Mouse (Mus musculus): ENCODE data around the gene Akap2.
A peak's percentile ranks its signal among the peaks of the same experiment; 100 is the strongest.

Gene Akap2

GRCm38 (mm10) chr4:57764392-57764791 lies 46.9 kb downstream of the Akap2 start:
- peak; percentile 40 for DNase-seq

- peak; percentile 49 for DNase-seq
These were observed 47.5 kb downstream of the Akap2 start for GRCm38 (mm10) chr4:57764926-57765325.

- no peak for DNase-seq
These were observed 48.3 kb downstream of the Akap2 start for GRCm38 (mm10) chr4:57765806-57766205.

GRCm38 (mm10) chr4:57769007-57769406 lies 51.5 kb downstream of the Akap2 start:
- DNase-seq, result no peak

GRCm38 (mm10) chr4:57770185-57770823 lies 52.8 kb downstream of the Akap2 start:
- DNase-seq, result no peak

- no peak for DNase-seq
These were observed 54.2 kb downstream of the Akap2 start for GRCm38 (mm10) chr4:57771558-57772219.

- peak; percentile 15 for DNase-seq
These were observed 55.5 kb downstream of the Akap2 start for GRCm38 (mm10) chr4:57772851-57773510.

- DNase-seq, result no peak
These were observed 57.1 kb downstream of the Akap2 start for GRCm38 (mm10) chr4:57774517-57774916.

- no peak for DNase-seq
These were observed 58.1 kb downstream of the Akap2 start for GRCm38 (mm10) chr4:57775582-57775981.

- DNase-seq, result no peak
These were observed 62.9 kb downstream of the Akap2 start for GRCm38 (mm10) chr4:57780403-57780802.

GRCm38 (mm10) chr4:57780833-57781641 lies 63.6 kb downstream of the Akap2 start:
- DNase-seq, result no peak

- DNase-seq, result peak; percentile 84
These were observed 64.5 kb downstream of the Akap2 start for GRCm38 (mm10) chr4:57781994-57782393.

GRCm38 (mm10) chr4:57782549-57783390 lies 65.3 kb downstream of the Akap2 start:
- peak; percentile 52 for DNase-seq

- no peak for DNase-seq
These were observed 65.9 kb downstream of the Akap2 start for GRCm38 (mm10) chr4:57783391-57783770.

GRCm38 (mm10) chr4:57783853-57784600 lies 66.6 kb downstream of the Akap2 start:
- DNase-seq, result peak; percentile 57

- DNase-seq, result peak; percentile 49
These were observed 71.3 kb downstream of the Akap2 start for GRCm38 (mm10) chr4:57788709-57789108.

- no peak for DNase-seq
These were observed 71.7 kb downstream of the Akap2 start for GRCm38 (mm10) chr4:57789118-57789517.

GRCm38 (mm10) chr4:57793989-57794388 lies 76.5 kb downstream of the Akap2 start:
- no peak for DNase-seq

GRCm38 (mm10) chr4:57794547-57794946 lies 77.1 kb downstream of the Akap2 start:
- no peak for DNase-seq

- no peak for DNase-seq
These were observed 80.3 kb downstream of the Akap2 start for GRCm38 (mm10) chr4:57797548-57798285.
